Mouse (Mus musculus): ENCODE measurements around the gene Atp6v0d1.

Gene Atp6v0d1

DNA sequence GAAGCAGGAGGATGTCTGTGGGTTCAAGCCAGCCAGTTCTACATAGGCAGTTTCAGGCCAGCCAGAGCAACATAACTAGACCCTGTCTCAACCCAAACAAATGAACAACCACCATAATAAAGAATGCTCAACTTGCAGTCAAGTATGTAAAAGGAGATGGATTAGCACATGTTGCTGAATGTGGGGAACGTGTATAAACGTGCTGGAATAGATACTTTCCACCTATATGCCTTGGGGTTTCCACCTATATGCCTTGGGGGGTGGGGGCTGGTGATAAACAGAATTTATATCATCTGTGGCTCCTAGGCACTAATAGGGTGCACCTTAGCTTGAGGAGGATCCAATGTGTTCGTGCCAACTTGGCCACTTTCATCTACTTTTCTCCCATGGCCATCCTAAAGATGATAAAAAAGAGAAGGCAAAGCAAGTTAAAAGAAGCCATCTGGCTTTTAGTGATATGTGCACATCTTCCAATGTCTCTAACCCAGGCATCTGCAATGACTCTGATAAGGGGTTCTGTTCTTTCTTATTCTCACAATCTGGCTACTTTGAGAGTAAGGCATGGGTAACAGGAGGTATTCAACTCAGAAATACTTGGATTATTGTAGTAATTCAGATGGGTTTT, 23.7 kb downstream of the Atp6v0d1 start:
- no peak for DNase-seq (ENCODE audit: inconsistent age in 2 of 2, low spot score in 1 of 2)

DNA sequence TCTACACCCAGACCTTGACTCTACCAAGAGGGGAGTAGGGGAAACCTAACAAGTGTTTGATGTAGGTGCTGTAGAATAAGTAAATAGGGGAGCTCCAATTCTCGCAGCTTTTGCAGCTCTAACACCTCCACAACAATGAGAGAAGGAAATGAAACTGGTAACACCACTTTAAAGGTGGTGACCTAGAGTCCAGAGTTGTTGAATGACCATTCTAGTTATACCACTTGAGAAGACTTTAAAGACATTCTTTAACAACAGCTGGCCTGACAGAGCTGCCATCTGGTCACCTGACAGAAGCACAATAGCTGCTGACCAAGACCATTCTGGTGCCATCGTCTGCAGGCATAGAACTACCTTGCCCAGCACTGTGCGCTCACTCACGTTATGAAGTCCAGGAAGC, 26.9 kb downstream of the Atp6v0d1 start:
- no peak for DNase-seq (ENCODE audit: inconsistent age in 2 of 2, low spot score in 1 of 2)

GRCm38 (mm10) chr8:105537011-105537677, 28.7 kb downstream of the Atp6v0d1 start:
- peak in 1 of 2 experiments; percentile 85 for DNase-seq (ENCODE audit: inconsistent age in 2 of 2, low spot score in 1 of 2)

DNA sequence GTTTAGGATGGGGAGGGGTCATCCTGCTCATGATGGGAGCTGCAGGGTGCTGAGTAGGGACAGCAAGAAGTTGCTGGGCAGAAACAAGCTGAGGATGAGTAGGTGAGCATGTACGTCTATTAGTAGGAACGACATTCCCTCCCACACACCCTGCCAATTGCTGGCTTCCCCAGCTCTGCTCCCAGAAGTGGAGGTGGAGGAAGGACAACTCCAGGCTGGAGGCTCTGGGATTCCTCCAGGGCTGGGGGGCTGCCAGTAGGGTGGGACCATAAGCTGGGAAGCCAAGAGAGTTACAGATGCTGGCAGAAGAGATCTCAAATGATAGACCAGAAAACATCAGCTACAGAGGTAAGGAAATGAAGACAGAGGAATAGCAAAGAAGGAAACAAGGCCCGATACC, 29.3 kb downstream of the Atp6v0d1 start:
- no peak for DNase-seq (ENCODE audit: inconsistent age in 2 of 2, low spot score in 1 of 2)

GRCm38 (mm10) chr8:105533892-105534329, 31.9 kb downstream of the Atp6v0d1 start:
- peak; percentile 68 to 90 for DNase-seq (ENCODE audit: inconsistent age in 2 of 2, low spot score in 1 of 2)

GRCm38 (mm10) chr8:105533439-105533838, 32.4 kb downstream of the Atp6v0d1 start:
- no peak for DNase-seq (ENCODE audit: inconsistent age in 2 of 2, low spot score in 1 of 2)

- DNase-seq (ENCODE audit: inconsistent age in 2 of 2, low spot score in 1 of 2) = peak; percentile 58 to 91
Observed at GRCm38 (mm10) chr8:105531774-105532173, 34.1 kb downstream of the Atp6v0d1 start.

DNA sequence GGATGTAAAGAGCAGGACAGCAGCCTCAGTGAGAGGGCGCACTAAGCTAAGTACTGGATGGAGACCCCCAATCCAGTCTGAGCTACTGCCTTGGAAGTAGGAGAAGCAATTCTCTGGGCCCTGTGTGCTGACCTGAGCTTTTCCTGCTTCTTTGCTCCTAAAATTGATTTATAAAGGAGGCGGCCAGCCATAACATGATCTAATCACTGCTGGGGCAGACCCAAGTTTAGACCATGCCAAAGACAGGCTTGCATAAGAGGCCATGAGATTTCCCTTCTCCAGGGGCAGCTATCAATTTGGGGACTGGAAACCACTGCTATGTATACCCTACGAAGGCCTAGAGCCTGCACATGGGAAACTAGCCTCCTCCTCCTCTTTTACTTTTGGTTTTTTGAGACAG, 36.6 kb downstream of the Atp6v0d1 start:
- peak in 1 of 2 experiments; percentile 82 for DNase-seq (ENCODE audit: inconsistent age in 2 of 2, low spot score in 1 of 2)

- DNase-seq (ENCODE audit: inconsistent age in 2 of 2, low spot score in 1 of 2) = peak in 1 of 2 experiments; percentile 66
Observed at GRCm38 (mm10) chr8:105528206-105528605, 37.6 kb downstream of the Atp6v0d1 start.

DNA sequence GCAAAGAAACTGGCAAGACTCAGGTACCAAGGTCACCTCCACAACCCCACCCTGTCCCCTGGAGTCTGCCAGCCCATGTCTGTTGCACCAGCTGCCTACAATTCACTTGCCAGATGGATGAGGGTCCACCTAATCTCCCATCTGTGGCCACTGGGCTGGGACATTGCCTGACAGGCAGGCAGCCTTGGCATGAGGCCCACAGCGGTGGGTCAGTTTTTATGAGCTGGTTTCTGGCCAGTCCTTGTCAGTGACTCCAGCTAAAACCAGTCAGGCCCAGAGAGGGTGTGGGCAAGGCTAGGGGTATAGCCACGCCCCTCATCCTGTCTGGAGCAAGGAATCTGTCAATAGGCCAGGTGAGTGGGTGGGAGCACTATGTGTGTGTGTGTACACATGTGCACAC, 38.7 kb downstream of the Atp6v0d1 start:
- peak in 1 of 2 experiments; percentile 72 for DNase-seq (ENCODE audit: inconsistent age in 2 of 2, low spot score in 1 of 2)

GRCm38 (mm10) chr8:105522890-105523289, 43.0 kb downstream of the Atp6v0d1 start:
- no peak for DNase-seq (ENCODE audit: inconsistent age in 2 of 2, low spot score in 1 of 2)

DNA sequence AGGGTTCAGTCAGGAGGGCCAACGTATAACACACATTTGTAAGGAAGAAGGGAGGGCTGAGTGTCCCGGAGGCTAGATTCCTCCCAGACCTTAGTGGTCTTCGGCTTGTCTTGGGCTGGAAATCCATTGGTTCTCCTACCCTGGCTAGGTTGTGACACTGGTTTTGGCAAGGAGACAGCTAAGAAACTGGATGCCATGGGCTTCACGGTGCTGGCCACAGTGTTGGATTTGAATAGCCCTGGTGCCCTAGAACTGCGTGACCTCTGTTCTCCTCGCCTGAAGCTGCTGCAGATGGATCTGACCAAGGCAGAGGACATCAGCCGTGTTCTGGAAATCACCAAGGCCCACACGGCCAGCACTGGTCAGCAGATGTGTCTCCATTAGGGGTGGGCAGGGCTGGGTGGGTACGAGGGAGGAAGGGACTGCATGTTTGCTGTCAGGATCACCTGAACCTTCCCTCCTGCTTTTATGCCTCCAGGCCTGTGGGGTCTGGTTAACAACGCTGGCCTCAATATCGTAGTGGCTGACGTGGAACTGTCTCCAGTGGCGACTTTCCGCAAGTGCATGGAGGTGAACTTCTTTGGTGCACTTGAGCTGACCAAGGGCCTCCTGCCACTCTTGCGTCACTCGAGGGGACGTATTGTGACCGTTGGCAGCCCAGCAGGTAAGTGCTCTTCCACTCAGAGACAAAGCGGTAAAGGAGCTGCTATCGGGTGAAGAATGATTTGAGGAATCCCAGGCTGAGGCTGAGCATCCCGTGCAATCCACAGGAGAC, 43.7 kb downstream of the Atp6v0d1 start:
- no peak for DNase-seq (ENCODE audit: inconsistent age in 2 of 2, low spot score in 1 of 2)

- DNase-seq (ENCODE audit: inconsistent age in 2 of 2, low spot score in 1 of 2) = no peak
Observed at GRCm38 (mm10) chr8:105521061-105521460, 44.8 kb downstream of the Atp6v0d1 start.

GRCm38 (mm10) chr8:105520521-105520920, 45.3 kb downstream of the Atp6v0d1 start:
- no peak for DNase-seq (ENCODE audit: inconsistent age in 2 of 2, low spot score in 1 of 2)

GRCm38 (mm10) chr8:105519591-105519990, 46.3 kb downstream of the Atp6v0d1 start:
- DNase-seq (ENCODE audit: inconsistent age in 2 of 2, low spot score in 1 of 2) = no peak

GRCm38 (mm10) chr8:105518436-105519313, 47.2 kb downstream of the Atp6v0d1 start, which contains the start of gene Hsd11b2:
Gene Hsd11b2, plus strand, starts transcription at chr8:105518755.
- DNase-seq (ENCODE audit: inconsistent age in 2 of 2, low spot score in 1 of 2) = peak; percentile 56 to 82

GRCm38 (mm10) chr8:105517346-105517745, 48.5 kb downstream of the Atp6v0d1 start:
- DNase-seq (ENCODE audit: inconsistent age in 2 of 2, low spot score in 1 of 2) = peak in 1 of 2 experiments; percentile 52

- peak; percentile 74 to 93 for DNase-seq (ENCODE audit: inconsistent age in 2 of 2, low spot score in 1 of 2)
Observed at GRCm38 (mm10) chr8:105516018-105516645, 49.7 kb downstream of the Atp6v0d1 start.

DNA sequence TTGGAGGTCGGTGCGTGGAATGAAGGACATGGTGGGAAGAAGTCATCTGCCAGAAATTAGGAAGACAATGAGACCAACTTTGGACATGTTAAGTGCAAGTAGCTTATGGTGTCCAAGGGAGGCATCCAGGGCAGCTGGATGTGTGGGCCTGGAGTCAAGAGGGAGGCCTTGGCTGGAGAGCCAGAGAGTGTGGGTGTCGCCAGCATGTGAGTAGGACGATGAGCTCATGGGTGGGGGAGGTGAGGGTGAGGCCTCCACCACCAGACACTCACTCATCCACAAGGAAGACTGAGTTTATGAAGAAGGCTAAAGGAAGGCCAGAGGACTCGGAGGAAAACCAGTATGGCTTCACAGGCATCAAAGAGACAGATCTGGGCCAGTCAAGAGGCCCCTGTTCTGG, 51.2 kb downstream of the Atp6v0d1 start:
- DNase-seq (ENCODE audit: inconsistent age in 2 of 2, low spot score in 1 of 2) = peak; percentile 67 to 86

GRCm38 (mm10) chr8:105514194-105514593, 51.7 kb downstream of the Atp6v0d1 start:
- no peak for DNase-seq (ENCODE audit: inconsistent age in 2 of 2, low spot score in 1 of 2)

All from adrenal gland, adult (tissue).